Mouse (Mus musculus) CD4-positive, CD25-positive, alpha-beta regulatory T cell, adult 4 months (primary cell): ENCODE measurements around the gene Hoxa13. TPM values are rescaled to one million over a fixed set of nuclear protein-coding genes. Genes with fewer than 3 reads are reported as not detected.

Source experiments
- ATAC-seq: one replicate; pipeline ENCODE4 v1.8.0; 2017
- polyA plus RNA-seq, 2 experiments: library from polyadenylated mRNA; unstranded; fragments of 100-300 nt; shearing (Covaris generic); gene quantifications; one replicate each; pipeline ENCODE4 v1.2.1; 2017

Hoxa13 gene
- polyA plus RNA-seq: not detected

DNA sequence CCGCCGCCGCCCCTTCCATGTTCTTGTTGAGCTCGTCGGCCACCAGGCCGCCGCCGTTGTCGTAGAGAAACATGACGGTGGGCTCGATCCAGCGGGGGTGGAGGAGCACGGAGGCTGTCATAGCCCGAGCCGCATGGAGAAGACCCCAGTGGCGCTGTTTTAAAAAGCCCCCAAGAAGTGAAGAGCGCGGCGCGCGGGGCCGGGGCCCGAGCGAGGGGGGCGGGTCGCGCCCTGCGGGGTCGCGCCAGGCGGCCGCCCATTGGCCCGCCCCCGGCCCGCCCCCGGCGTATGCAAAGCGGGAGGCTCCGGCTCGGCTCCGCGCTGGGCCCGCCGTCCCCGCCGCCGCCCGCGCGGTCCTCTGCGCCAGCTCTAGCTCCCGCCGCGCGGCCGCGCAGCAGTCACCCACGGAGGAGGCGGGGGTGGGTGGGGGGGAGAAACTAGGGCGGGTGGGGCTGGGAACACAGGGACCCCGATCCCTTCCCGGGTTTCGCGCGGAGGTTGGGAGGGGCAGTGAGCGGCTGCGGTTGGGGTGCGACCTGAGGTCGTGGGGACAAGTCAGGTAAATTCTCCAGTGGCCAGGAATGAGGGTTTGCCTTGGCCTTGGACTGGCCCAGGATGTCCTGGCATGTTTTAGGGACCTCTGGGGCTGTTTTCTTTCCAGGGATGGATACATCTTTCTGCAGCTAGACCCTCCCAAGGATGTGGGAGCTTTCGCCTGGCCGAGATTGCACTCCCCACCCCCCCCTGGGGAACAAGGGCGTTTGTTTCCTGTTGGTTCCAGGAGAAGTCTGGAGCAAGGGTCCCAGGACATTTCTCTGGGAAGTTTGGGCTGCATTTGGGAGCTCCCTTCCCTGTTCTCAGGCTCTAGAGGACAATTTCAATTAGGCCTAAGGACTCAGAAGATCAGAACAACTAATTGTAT is at the start of gene Hoxa13:
TSS of gene Hoxa13 (minus strand) at position 227 of the 922 bp plus-strand sequence.
- ATAC-seq: peak; percentile 15

DNA sequence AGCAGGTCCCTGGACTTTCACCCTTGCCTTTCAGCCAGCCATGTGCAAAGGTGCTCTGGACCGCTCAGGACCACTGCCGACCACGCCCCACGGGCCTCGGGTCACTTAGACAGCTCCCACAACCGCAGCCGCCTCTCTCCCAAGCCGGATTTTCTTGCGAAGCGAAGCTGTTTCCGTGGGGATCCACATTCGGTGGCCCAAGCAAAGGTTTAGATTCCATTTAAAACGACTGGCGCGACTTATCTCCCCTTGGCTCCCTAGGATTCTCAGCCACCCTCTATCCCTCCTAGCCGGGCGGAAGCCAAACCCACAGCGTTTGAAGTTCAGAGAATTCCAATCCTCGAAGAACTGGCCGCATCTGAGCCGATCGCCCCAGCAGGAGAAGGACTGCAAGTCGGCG is 49.7 kb upstream of the Hoxa13 start:
- no peak for ATAC-seq

DNA sequence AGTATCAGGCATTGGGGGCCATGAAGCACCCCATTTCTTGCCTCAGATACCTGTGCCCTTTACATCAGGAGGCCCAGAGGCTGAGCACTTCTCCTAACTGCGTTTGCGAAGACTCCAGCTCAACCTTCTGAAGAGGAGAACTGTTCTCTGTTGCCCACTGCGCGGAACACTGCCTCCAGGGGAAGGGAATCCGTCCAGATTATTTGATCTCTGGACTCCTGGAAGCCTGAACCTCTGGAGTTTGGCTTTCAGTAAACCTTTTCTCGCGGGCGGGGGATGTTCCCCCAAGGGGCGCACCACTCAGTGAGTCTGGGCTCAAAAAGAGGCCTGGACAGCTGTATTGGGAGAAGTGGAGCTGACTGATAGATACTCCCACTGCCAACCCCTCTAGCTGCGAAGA is 49.1 kb upstream of the Hoxa13 start:
- no peak for ATAC-seq

DNA sequence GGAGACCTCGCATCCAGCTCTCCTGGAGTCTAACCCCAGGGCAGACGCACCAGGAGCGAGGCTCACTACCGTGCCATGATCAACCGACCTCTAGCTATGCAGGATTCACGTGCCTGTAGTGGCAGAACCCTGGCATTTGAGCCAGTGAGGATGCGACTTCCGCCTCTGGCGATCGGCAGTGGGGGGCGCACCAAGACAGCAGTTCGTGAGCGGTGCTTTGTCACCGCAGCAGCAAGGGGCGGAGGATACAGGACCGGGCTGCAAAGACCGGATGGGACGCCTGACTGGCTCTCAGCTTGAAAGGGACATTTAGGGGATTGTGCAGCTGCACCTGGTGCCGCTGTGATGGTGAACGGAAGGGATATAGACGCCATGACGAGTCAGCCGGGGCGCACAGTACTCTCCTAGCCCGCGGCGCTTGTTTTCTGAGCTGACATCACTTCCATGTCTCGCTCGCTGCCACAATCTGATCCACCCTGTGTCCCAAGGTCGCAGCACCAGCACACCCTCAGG is 45.3 kb upstream of the Hoxa13 start:
- ATAC-seq: peak; percentile 71

DNA sequence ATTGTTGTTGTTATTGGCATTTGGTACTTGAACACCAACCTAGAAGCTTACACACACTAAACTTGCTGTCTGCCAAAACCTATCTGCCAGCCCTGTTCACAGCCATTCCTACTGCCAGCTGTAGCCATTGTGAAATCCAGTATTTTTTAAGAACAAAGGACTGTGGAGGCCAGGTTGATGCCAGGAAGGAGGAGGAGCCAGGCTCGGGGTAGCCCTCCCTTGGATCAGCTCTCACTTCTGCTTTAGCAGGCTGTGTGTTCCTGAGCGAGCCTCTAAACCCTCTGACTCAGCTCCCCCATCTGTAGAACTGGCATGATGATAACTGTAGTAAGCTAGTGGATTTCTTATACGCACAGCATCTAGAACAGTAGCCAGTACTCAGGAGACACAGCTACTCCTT is 42.7 kb upstream of the Hoxa13 start:
- ATAC-seq: no peak

DNA sequence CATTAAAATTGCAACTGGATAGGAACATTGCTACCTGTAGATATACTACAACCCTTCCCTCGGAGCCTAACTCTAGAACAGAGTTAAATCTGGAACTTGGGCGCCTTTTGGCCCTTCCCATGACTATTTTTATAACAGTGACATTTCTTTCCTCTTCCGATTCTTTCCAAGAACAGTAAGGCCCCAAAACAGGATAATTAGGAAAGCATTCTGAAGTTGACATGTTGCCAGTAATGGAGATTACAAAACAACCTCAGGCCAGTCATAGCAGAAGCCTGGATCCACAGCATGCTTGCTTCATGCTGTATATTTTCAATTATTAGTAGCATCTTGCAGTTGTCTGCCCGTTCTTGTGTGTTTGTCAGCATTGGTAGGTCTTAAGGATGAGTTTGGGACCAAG is 40.1 kb upstream of the Hoxa13 start:
- ATAC-seq: no peak

DNA sequence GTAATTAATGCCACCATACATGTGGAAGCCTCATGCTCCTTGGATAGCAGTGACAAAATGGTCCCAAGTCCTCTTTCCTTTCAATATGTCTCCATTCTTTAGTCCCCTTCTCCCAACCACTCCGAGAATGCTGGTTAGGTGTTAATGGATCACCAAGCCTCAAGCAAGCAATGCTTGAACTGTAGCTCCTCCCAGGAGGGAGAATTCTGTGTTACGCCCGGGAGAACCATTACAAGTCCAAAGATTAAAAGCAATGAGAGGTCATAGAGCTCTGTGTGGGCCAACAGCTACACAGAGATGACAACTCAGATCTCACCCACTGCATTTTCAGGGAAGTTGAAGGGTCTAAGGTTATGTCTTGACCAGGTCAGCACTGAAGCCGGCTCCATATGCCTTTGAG is 37.8 kb upstream of the Hoxa13 start:
- no peak for ATAC-seq

DNA sequence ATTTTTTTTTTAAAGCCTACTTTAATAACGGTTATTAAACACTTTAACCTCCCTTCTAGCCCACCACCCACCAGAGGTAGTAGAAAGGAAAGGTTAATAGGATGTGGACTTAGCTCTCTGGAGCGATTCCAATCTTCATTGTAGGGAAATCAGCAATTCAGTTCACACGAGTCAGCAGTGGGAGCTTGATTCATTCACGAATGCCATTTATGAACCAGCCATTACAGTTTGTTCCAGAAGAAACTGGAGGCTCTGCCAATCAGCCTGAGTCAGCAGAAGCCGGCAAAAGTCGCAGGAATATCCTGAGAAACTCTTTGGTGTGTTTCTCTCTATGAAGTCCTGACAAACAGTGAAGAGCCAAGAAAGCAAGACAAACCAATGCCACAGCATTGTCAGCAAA is 33.9 kb upstream of the Hoxa13 start:
- no peak for ATAC-seq

DNA sequence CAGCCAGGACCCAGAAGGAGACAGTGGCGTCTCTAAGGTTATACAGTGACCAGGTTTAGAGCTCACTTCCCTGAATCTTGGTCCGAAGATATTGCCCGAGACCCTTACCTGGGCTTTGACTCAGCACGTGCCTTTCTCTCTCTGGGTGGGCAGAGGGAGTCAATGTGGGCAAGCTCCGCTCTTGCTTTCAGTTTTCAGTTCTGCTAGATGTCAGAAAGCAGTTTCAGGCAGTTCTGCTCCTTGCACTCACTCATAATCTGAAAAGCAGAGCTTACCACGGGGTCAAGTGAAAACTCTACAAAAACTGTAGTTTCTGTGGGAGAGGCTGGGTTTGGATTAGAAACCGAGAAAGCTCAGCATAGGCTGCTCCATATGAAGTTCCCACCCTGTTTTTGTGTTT is 31.6 kb upstream of the Hoxa13 start:
- no peak for ATAC-seq

DNA sequence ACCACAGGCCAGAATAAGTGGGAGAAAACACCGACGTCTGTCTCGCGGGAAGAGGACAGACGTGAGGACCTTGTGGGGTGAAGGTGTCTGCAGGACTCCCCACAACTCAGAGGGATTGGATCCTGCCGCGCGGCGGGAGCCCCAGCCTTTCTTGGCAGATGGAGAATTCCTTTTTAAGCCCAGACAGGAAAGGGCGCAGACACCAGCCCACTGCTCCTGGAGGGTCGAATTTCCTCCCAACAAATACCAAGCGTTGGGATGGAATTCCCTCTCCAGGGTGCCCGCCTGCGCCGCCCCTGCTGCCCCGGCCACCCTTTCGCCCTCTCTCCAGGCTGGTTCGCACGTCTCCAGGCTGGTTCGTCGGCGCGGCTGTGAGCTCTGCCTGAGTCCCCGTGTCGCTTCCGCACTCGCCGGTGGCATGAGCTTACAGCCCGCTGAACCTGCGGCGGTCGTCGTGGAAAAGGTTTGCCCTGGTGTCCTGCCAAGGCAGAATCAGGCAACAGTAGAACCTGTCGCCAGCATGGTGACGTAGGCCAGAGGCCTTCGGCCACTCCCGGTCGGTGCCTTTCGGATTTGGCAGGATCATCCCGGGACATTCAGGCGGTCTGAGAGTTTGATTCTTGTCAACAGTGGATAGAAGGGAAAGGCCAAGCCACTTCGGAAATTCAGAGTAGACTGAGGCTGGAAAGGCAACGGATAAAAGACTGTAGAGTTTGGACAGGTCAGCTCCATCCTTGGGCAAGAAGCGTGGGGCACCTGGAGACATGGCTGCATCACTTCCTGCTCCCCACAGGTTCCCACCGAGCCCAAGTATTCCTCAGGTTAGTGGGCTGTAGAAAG is 30.6 kb upstream of the Hoxa13 start:
- no peak for ATAC-seq

DNA sequence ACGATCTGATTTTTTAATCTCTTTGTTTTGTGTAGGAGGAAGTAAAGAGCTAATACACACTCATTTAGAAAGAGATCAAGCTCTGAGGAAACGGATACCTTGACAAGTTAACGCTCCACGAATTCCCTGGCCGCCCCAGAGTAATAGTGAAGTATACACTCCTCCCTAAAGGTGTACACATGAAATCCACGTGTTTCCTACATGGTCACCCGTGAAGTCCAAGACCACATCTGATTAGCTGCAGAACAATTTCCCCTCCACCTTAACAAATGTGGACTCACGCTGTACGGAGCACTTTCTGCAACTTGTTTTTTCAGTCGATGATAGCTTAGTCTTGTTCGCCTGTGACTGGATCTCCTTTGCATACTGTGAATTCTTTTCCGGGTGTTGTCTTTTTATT is 29.5 kb upstream of the Hoxa13 start:
- ATAC-seq: no peak

DNA sequence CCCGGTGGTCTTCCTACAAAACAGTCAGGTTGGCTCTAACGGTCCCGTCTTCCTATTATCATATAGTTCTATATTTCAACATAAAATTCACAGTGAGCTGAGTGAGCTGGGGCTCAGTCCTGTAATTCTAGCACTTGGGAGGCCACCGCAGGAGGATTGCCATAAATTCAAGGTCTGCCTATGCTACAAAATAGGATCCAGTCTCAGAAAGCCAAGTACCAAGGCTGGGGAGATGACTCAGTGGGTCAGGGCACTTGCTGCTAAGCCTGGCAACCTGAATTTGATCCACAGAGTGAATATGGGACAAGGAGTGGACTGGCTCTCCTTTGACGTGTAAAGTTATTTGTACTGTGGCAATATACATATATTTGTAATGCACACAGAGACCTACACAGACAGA is 23.2 kb upstream of the Hoxa13 start:
- no peak for ATAC-seq

DNA sequence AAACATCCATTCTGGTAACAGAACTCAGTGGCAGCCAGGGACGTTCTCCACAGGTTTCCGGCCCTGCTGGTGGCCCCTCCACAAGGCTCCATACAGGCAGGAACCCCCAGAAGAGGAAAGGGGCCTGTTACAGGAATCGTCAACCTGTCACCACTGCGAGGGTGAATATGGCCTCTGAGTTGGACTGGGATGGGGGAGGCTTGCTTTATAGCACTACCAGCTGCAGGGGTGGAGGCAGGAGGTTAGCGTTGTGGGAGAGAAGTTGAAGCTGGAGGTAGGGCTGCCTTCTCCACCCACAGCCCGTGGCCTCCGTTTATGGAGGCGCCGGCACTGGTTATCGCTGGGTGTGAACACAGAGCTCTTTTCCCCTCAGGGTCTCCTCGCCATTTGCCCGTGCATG is 20.4 kb upstream of the Hoxa13 start:
- no peak for ATAC-seq

DNA sequence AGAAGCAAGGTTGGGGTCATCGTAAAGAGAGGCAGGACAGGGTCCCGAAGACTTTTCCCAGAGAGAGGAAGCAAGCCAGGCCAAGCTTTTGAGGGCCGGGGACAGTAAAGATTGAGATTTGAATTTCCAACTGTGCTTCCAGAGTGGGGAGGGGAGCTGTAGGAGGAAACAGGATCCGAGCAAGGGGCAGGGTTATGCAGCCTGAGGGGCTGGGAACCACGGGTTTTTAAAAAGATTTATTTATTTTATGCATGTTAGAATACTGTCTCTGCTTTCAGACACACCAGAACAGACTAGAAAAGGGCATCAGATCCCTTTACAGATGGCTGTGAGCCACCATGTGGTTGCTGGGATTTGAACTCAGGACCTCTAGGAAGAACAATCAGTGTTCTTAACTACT is 16.2 kb upstream of the Hoxa13 start:
- ATAC-seq: no peak

DNA sequence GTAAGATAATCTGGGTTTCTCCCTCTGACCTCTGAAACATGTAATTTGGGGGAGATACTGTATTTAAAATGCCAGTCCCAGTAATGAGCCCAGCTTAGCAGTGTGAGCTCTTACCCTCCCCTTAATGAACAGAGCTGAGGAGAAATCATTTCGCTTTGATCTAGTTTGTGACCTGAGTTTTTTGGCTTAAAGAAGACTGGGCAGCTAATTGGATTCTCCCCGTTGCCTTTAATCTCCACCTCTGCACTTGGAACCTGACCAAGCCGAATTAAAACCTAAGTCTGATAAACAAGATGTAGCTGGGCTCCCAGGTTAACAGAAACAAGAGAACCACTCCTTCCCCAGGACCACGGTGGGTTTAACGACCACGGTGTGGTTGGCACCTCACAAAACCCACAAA is 15.7 kb upstream of the Hoxa13 start:
- ATAC-seq: no peak

DNA sequence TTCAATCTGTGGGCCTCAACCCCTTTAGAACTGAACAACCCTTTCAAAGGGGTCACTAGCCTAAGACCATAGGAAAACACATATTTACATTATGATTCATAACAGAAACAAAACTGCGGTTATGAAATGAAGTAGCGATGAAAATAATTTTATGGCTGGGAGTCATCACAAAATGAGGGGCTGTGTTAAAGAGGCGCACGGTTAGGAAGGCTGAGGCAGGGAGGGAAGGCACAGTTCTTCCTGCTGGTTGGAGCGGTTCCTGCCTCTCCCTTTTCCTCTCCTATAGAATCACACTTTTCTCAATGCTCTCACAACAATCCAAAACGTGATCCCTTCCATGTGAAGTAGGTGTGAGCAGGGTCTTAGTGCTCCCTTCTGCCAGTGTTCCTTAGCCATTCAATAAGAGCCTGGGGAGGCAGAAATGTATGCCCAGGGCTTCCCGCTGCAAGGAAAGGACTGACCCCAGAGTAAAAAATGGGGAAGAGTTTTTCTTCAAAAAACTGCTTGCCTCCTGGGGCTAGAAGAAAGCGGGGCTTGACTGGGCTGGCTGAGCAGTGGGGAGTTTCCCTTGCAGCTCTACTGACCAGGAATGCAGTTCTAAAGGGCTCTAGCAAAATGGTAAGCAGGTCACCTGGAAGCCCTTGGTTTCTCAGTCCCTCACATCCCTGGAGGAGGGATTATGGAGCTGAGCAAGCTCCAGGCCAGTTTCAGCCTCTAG is 15.0 kb upstream of the Hoxa13 start:
- ATAC-seq: no peak

DNA sequence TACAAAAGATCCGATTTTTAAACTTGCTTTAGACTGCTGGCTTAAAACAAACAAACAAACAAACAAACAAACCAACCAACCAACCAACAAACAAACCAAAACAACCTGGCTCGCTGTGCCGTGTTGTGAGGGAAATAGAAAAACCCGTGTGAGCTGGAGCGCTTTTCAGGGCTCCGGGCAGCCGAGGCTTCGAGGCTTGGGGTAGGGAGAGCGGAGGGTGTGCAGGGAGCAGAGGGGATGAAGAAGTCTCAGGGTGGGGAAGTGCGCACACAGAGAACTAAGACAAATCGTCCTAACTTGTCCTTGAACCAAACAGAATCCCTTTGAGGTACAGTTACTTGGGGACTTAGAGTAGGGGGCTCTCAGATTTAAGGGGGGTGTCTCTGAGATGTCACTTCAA is 13.9 kb upstream of the Hoxa13 start:
- ATAC-seq: no peak

DNA sequence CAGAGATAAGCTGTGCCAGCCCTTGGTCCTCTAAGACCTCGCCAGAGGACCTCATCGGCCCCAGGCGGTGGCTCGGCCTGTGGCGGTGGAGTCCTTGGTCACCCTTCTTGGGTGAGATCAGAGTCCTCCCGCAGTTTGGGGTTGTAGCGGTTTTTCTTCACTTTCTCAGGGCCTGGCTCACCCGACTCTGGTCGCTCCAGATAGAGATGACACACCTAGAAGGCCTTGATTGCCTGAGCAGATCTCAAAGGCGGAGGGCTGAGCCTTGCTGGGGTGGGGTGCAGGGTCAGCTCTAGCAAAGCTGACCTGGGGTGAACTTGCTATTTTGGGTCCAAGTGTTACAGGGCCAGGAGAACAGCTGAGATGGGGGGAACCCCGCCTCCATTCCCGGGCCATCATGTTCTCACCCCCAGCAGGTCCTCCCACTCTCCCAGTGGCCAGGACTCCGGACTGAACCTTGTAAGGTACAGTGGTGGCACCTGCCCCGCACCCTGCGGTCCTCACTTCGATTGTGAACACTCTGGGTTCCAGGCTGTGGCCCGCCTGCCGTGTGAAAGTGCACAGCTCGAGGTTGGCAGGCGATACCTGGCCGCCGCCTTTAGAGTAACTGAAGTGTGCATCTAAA is 13.1 kb upstream of the Hoxa13 start:
- no peak for ATAC-seq

DNA sequence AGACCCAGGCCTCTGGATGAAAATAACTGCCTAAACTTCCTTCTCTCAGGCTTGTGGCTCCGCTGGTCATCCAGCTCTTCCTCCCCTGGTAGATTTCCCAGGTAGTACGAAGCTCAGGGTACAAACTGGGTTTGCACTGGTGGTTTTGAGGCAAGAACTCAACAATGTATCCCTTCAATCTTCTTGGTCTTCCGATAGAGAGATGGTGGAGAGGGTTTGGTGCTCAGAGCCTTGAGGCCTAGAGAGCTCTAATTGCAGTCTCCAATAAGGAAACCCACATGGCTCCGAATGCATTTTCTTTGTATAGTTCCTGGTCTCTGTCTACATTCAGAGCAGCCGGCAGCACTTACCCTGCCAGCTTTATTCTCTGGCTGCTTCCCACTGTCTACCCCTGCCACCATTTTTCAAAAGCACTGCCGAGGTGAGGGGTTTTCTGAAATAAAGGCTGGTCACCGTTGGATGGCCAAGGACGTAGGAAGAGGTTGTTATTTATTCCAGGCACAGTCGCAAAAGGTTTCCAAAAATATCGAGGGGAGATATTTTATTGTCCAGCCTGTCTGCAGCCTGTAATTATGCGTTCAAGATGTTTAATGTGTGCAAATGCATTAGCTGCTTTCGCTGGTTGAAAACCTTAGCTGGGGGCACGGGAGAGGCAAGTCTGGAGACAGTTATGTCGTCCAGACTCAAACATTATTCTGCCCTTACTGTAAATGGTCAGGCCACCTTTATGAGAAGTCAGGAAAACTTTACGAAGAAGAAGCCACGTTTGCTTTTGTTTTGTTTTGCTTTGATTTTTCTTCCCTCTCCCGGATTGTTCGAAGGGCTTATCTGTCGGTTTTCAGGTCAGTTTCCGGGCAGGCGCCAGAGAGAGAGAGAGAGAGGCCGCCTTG is 12.3 kb upstream of the Hoxa13 start:
- no peak for ATAC-seq

DNA sequence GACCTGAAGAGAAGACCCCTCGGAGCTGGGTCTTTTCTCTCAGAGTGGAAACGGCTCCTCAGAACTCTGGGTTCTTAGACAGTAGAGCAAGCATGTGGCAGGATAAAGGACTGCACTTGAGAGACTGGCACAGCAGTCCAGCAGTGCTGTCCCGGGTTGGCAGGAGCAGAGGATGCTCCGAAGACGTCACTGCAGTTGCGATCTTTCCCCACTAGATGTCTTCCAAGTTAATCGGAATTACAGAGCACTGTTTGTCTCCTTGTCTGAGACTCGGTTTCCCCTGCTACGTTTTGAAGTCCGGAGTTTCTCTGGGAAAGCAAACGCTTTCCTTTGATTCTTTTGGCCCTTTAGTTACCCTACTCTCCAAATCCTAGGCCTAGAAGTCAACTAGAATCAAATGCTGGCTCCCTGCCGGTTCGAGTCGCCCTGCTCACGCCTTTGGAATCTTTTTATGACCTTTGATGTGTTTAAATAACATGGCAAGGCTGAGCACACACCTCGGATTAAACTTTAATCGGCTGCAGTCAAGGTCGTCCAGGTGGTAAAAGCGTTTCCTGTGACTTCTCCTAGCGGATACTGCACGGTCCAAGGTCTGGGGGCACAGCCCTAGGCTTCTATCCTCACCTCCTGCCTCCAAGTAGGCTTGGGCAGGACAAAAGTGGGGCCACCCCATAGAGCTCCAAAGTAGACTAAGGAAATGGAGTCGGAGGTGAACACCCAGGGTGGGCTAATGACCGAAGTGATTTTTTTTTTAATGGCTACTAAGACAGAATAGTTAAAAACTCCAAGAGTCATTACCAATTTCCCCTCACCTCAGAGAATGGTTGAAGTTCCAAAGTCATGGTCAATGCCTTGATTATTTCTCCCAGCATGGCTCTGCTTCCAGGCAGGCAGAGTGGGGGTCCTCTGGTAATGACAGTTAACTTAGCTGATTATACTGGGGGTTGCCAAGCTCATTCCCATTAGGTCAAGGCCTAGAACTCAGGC is 10.1 kb upstream of the Hoxa13 start:
- peak; percentile 78 for ATAC-seq
